Mouse (Mus musculus) heart, postnatal 0 days (tissue): ENCODE results near the gene Slc2a10.

Source experiments
- CTCF ChIP-seq: IDR thresholded peaks from 2 replicates; pipeline ENCODE4 v1.5.1; 2016; ENCODE audit warnings: antibody characterized with exemption, control low read depth, low read depth
- EP300 ChIP-seq: IDR thresholded peaks from 2 replicates; pipeline ENCODE4 v1.6.1; 2016; ENCODE audit warnings: antibody characterized with exemption, low read depth

- no peak for TF ChIP-seq CTCF
- no peak for TF ChIP-seq EP300
Measured at GRCm38 (mm10) chr2:165563298-165564058, 59.9 kb downstream of the Slc2a10 start.
